Mouse (Mus musculus) intestine, embryonic 16.5 days (tissue): ENCODE results near the gene Olfr237-ps1. TPM values are rescaled to one million over a fixed set of nuclear protein-coding genes. Genes with fewer than 3 reads are reported as not detected.

Experiments used
- ATAC-seq: fragments of 200-750 bp; cut with Nextera tagmentation; 2 replicates; pipeline ENCODE4 v1.8.0; 2017; ENCODE audit warnings: moderate TSS enrichment, moderate library complexity
- H3K27ac ChIP-seq: fragments of 300-500 bp; sonication (generic); 2 replicates; pipeline ENCODE4 v1.5.1; 2014; ENCODE audit warnings: mild to moderate bottlenecking, low read length
- H3K27me3 ChIP-seq: fragments of 300-500 bp; sonication (generic); replicated peaks from 2 replicates; pipeline ENCODE4 v1.6.1; 2014; ENCODE audit warnings: low read length, control low read depth, mixed read lengths; ENCODE audit not compliant: control insufficient read depth, insufficient read depth
- H3K36me3 ChIP-seq: fragments of 300-500 bp; sonication (generic); 2 replicates; pipeline ENCODE4 v1.6.1; 2014; ENCODE audit warnings: low read length, control low read depth; ENCODE audit not compliant: control insufficient read depth, insufficient read depth
- H3K4me1 ChIP-seq: fragments of 300-500 bp; sonication (generic); 2 replicates; pipeline ENCODE4 v1.6.1; 2014; ENCODE audit warnings: low read length, control low read depth, mixed read lengths; ENCODE audit not compliant: control insufficient read depth, insufficient read depth
- H3K4me2 ChIP-seq: fragments of 300-500 bp; sonication (generic); 2 replicates; pipeline ENCODE4 v1.6.1; 2014; ENCODE audit warnings: low read depth, low read length, control low read depth
- H3K4me3 ChIP-seq: fragments of 300-500 bp; sonication (generic); 2 replicates; pipeline ENCODE4 v1.5.1; 2014; ENCODE audit warnings: mild to moderate bottlenecking, low read length
- H3K9ac ChIP-seq: fragments of 300-500 bp; sonication (generic); 2 replicates; pipeline ENCODE4 v1.6.1; 2014; ENCODE audit warnings: low read depth, low read length
- H3K9me3 ChIP-seq: fragments of 300-500 bp; sonication (generic); 2 replicates; pipeline ENCODE4 v1.6.1; 2016; ENCODE audit warnings: low read length, control low read depth; ENCODE audit not compliant: control insufficient read depth
- WGBS: fragments of 180-500 bp; shearing (Covaris S2); extraction: QIAGEN DNeasy Blood & Tissue Kit; methylation state at CpG from one replicate; pipeline ENCODE4 v1.1.7; 2014; 5-methylcytosine and 5-hydroxymethylcytosine counted together
- polyA plus RNA-seq: library from polyadenylated mRNA; unstranded; fragments of >200 nt; fragmentation: Nextera tagmentation; extraction: Ambion mirVana; gene quantifications from 2 replicates; pipeline ENCODE4 v1.2.1, GENCODE M21; 2015

Gene Olfr237-ps1
- polyA plus RNA-seq, 1 experiment from 2014 or later: not detected

- Histone ChIP-seq H3K36me3 (no peaks in the 10 kb centered on the region), H3K4me2 (no peak within 1 kb of the TSS), H3K9me3 (no peaks in the 10 kb centered on the region), H3K4me3 (no peak within 1 kb of the TSS), H3K4me1 (no peaks in the 10 kb centered on the region), H3K27ac (no peak within 1 kb of the TSS), H3K9ac (no peak within 1 kb of the TSS), H3K27me3 (no peaks in the 10 kb centered on the region)
- no peak for ATAC-seq
These were observed 50.4 kb downstream of the Olfr237-ps1 start, which contains the start of gene Olfr435 for GRCm38 (mm10) chr6:43196781-43197180. TSS of gene Olfr435 (plus strand) at chr6:43197146.

- Histone ChIP-seq H3K4me1 (no peaks in the 10 kb centered on the region), H3K36me3 (no peaks in the 10 kb centered on the region), H3K9me3 (no peaks in the 10 kb centered on the region), H3K4me3 (no peak overlapping the region), H3K27ac (no peak overlapping the region), H3K4me2 (no peak overlapping the region), H3K9ac (no peak overlapping the region), H3K27me3 (no peaks in the 10 kb centered on the region)
- WGBS: 48% methylated on average over 3 of the region's 3 CpGs
- no peak for ATAC-seq
These were observed 51.7 kb downstream of the Olfr237-ps1 start for GRCm38 (mm10) chr6:43198094-43198493.

GRCm38 (mm10) chr6:43202786-43203185 is 56.4 kb downstream of the Olfr237-ps1 start:
- Histone ChIP-seq H3K4me1 (no peaks in the 10 kb centered on the region), H3K9ac (no peak overlapping the region), H3K27me3 (no peaks in the 10 kb centered on the region), H3K27ac (no peak overlapping the region), H3K4me3 (no peak overlapping the region), H3K36me3 (no peaks in the 10 kb centered on the region), H3K9me3 (no peaks in the 10 kb centered on the region), H3K4me2 (no peak overlapping the region)
- no peak for ATAC-seq

GRCm38 (mm10) chr6:43205355-43205754 is 59.0 kb downstream of the Olfr237-ps1 start:
- no peaks in the 10 kb centered on the region for H3K4me1 ChIP-seq
- ATAC-seq: no peak
- no peak overlapping the region for H3K27ac ChIP-seq
- H3K4me2 ChIP-seq: no peak overlapping the region
- 49% methylated on average over 2 of the region's 2 CpGs for WGBS
- no peaks in the 10 kb centered on the region for H3K36me3 ChIP-seq
- H3K4me3 ChIP-seq: no peak overlapping the region
- no peaks in the 10 kb centered on the region for H3K27me3 ChIP-seq
- no peak overlapping the region for H3K9ac ChIP-seq
- H3K9me3 ChIP-seq: no peaks in the 10 kb centered on the region

Other genes with a start within 250 kb of the Olfr237-ps1 start
- gene Olfr447, start 237.7 kb upstream of the Olfr237-ps1 start, polyA plus RNA-seq: not detected in 2 replicates
- not detected in 2 replicates for gene Olfr446, start 225.2 kb upstream of the Olfr237-ps1 start, polyA plus RNA-seq
- gene Olfr444, start 197.5 kb upstream of the Olfr237-ps1 start, polyA plus RNA-seq: not detected in 2 replicates
- not detected in 2 replicates for gene Olfr441, start 40.2 kb upstream of the Olfr237-ps1 start, polyA plus RNA-seq
- not detected in 2 replicates for gene Olfr437, start 16.7 kb downstream of the Olfr237-ps1 start, polyA plus RNA-seq
- not detected in 2 replicates for gene Olfr13, start 25.6 kb downstream of the Olfr237-ps1 start, polyA plus RNA-seq
- not detected in 2 replicates for gene Olfr435, start 50.6 kb downstream of the Olfr237-ps1 start, polyA plus RNA-seq
- gene Olfr434, start 66.5 kb downstream of the Olfr237-ps1 start, polyA plus RNA-seq: not detected in 2 replicates
- not detected in 2 replicates for gene Olfr47, start 85.0 kb downstream of the Olfr237-ps1 start, polyA plus RNA-seq
- gene Arhgef5, start 119.0 kb downstream of the Olfr237-ps1 start, polyA plus RNA-seq: 20.0 and 20.7 TPM in 2 replicates
- not detected in 2 replicates for gene Nobox, start 163.0 kb downstream of the Olfr237-ps1 start, polyA plus RNA-seq